Mouse (Mus musculus) left cerebral cortex, postnatal 25 days (tissue): Measurements from ENCODE around the gene Ubqln4. TPM values are rescaled to one million over a fixed set of nuclear protein-coding genes. Genes with fewer than 3 reads are reported as not detected.
A peak's percentile ranks its signal among the peaks of the same experiment; 100 is the strongest.
"Not testable (repeated sequence)": the region's sequence is repeated elsewhere in the genome, so short reads cannot be mapped to it uniquely, and the experiment has no call there.

ENCODE experiments used
- DNase-seq, 2 experiments: peaks; one replicate each; pipeline ENCODE4 v3.0.0; 2022; ENCODE audit warnings: low spot score in 2 of 2, mixed read lengths in 1 of 2
- intact Hi-C: fragments of 180-260 bp; cut with DNase I; formaldehyde crosslinking; loops from one replicate; pipeline ENCODE4 v1.15.1; 2025
- total RNA-seq, 2 experiments: library from RNA; stranded (reverse); gene quantifications; 2 replicates each; pipeline ENCODE4 v1.2.3; 2021

Ubqln4 gene
- total RNA-seq, 2 experiments from 2014 or later, result 128 to 129 TPM

DNA sequence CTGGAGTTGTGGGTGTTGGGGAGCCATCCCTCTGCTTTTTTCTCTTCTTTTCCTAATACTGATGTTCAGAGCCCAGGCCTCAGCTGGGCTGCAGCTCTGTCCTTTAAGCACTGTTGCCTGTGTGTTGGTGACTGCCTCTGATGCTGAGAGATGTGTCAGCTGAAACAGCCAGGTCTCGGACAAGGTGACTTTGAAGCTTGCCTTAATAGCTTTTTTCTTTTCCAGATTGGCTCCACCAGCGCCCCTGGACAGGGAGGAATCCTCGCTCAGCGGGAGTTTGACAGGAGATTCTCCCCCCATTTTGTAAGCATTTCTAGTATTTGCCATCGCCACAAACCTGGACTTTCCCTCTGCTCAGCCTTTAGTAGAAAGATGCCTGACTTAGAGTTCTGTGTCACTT, 33.1 kb downstream of the Ubqln4 start:
- intact Hi-C loops, result no loop called here
- no peak for DNase-seq

DNA sequence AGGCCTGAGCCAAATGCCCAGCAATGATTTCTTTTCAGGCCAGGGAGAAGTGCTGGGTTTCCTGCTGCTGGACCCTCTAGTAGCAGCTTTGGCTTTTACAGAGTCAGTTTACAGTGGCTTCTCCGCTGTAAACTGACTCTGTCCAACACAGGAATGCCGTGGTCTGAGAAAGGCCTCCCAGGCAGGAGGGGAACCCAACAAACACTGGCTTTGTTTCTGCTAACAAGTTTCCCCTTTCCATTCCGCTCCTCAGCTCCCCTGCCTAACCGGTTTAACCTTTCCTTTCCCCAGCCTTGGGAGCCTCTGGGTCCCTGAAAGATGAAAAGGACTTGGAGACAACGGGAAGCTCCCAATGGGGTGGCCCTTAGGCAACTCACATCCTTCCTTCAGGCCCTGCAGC, 36.7 kb downstream of the Ubqln4 start:
- DNase-seq, result no peak
- intact Hi-C loops, result loop anchor here (2.0 kb wide), 1 partner anchor 149 kb away; no protein-coding TSS in a partner anchor

DNA sequence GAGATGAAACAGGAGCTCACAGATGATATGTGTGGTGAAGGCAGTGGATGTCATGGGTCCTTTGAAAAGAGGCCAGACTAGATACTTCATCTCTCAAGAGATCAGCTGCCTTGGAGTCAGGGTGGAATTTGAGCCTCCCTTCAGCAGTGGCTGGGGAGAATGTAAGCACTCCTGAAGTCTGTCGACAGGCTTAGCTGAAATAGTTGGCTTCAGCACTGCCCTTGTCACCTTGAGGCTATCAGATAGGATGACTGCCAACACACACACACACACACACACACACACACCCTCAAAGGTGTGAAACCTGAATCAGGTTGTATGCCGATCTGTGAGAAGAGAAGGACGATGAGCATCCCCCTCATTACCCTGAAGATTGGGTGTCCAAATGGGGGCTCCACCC, 37.5 kb downstream of the Ubqln4 start:
- no peak for DNase-seq
- intact Hi-C loops, result loop anchor here (2.0 kb wide), 1 partner anchor 148 kb away; no protein-coding TSS in a partner anchor

DNA sequence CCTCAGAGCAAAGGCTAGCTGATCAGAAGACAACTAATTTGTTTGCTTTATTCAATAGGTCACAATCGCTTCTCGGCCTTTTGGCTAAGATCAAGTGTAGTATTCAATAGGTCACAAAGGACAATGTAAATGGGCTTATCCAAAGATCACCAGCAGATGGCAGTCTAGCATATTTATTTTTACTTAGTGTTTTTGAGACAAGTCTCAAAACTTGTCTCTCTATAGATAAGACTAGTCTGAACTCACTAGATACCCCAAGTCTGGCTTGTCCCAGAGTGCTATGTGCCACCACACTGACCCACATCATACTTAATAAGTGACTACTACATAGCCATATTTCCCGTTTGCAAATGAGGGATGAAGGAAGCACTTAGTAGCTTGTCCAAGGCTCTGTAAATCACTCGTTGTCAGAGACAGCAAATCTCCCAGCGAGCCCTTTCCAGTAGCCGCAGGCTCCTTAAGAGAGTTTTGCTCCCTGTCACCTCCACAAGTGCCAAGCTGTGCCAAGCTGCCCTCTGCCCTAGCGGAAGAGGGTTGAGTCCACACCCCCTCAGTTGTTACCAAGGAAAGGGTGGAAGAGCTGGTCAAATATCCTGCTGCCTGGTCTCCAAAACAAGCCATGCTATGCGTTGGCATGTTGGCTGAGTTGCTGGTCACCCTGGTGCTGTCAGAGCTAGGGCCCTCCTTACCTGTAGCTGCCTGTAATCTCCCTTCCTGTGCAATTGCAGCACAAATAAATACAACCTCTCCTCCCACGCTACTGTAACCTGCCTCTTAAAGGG, 38.6 kb downstream of the Ubqln4 start:
- peak; percentile 40 to 55 for DNase-seq
- intact Hi-C loops, result loop anchor here (2.0 kb wide), 1 partner anchor 147 kb away; no protein-coding TSS in a partner anchor

DNA sequence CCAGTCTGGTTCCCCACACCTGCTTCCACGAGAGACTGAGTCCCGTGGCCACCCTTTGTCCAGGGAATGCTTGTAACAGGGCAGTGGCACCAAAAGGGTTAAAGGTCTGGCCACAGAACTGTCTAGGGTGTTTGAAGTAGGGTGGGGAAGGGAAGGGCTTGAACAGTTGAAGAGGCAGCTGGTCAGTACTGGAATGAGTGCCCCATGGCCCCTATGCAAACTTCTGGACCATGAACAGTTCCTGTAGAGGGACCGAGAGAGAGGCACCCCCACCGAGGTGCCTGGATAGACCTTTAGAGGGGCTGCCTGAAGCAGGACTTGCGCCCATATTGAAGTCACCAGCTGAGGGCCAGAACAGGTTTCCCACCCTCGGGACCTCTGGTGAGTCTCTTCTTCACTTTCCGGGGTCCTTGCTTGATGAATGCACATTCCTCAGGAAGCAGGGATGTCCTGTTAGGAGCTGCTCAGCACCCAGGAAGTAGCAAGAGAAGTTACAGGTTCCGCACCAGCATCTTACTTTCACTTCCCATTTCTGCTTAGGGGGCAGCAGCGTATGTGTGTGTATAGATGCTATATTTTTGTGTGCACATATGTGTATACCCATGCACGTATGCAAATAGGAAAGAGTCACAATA, 39.5 kb downstream of the Ubqln4 start:
- no peak for DNase-seq
- intact Hi-C loops, result no loop called here

DNA sequence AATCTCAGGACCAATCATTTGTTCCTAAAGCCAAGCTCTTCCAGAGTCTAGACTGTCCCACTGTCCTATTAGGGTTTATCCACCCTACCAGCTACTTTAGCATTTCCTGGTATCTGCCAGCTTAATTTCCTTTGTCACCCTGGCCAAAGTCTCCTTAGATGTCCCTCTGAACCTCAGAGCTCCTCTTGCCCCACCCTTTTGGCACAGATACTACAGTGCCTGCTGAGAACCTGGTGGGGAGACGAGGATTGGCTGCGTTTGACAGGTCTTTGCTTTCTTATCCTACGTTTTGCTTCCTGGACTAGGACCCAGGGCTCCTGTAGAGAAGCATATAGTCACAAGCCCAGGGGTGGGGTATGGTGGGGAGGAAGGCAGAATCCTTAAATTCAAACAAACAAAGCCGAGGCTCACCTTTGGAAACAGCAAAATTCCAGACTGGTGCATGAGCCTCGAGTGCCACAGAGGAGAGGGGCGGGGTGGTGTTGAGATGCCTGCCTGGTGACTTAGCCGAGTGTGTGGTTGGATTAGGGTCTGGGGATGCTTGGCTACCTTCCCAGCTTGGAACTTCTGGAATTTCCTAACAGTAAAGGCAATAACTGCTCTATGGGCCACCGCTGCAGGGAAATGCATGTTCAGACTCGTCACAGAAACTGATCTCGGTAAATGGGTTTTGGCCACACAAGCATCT, 40.5 kb downstream of the Ubqln4 start:
- intact Hi-C loops, result no loop called here
- DNase-seq, result no peak

DNA sequence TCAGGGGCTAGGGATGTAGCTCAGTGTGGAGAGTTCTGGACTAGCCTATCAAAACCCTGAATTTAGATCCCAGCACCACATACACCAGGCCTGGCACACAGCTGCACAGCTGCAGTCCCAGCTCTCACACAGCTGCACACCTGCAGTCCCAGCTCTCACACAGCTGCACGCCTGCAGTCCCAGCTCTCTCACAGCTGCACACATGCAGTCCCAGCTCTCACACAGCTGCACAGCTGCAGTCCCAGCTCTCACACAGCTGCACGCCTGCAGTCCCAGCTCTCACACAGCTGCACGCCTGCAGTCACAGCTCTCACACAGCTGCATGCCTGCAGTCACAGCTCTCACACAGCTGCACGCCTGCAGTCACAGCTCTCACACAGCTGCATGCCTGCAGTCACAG, 43.0 kb downstream of the Ubqln4 start:
- intact Hi-C loops, DNase-seq: not testable (repeated sequence)

DNA sequence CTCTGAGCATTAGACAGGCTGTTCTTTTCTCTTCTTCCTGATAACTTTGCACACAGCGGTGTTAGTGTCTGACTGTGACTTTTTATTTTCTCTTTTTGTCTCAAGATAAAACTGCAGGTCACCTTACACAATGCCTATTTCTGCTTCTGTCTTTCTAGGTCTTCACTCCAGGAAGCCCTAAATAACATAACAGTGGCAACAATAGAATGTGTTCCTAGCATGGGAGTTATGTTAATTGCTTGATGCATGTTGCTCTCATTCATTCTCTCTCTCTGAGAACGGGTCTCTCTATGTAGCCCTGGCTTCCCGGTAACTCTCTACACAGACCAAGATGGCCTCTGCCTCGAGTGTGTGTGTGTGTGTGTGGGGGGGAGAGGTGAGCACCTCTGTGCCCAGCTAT, 48.9 kb downstream of the Ubqln4 start:
- DNase-seq, result no peak
- intact Hi-C loops, result no loop called here

DNA sequence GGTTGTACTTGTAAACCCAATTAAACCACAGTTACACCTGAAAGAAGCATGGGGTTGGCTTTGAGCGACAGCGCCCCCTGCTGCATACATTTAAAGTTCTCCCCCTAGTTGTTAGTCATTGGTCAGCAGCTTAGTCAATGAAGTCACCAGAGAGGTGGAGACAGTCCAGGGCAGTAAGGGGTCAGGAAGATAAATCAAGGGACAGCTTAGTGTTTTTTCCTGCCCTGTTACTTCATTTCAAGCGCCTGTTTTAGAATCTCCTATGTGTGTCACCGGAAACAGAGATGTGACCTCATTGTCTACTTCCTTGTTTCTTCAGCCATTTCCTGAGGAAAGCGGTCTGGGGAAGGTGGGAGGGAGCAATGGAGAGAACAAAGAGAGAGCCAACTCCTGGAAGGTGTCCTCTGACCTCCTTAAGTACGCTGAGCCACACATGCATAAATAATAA, 50.2 kb downstream of the Ubqln4 start:
- intact Hi-C loops, result no loop called here
- DNase-seq, result peak in 1 of 2 experiments; percentile 40

DNA sequence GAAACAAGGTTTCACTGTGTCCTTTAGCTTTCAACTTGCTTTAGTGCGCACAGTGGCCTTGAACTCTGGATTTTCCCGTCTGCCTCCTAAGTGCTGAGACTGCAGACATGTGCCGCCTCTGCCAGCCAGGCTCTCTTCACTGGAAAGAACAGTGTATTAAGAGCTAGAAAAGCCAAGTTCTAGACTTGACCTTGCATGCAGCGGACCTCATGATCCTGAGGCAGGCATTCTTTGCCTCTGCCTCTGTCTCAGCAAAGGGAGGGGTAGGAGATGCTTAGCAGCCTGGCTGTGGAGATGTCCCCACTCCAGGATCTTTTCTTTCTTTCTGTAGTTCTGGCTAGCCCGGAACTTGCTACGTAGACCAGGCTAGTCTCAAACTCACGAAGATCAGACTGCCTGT, 51.3 kb downstream of the Ubqln4 start:
- intact Hi-C loops, result no loop called here
- no peak for DNase-seq

DNA sequence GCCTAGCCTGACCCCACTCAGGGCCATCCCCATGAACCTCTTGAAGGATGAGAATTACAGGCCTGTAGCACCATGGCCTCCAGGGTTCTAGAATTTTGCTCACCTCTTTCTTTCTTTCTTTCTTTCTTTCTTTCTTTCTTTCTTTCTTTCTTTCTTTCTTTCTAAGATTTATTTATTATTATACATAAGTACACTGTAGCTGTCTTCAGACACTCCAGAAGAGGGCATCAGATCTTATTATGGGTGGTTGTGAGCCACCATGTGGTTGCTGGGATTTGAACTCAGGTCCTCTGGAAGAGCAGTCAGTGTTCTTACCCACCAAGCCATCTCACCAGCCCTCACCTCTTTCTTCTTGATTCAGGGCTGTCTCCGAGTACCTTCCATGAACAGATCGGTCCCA, 52.1 kb downstream of the Ubqln4 start, which contains the start of gene Arhgef2:
Arhgef2 (plus strand) TSS at position 301 of the 400 bp plus-strand sequence.
- DNase-seq, result not testable (repeated sequence)
- intact Hi-C loops, result loop anchor here (2.0 kb wide), 2 partner anchors 27 to 35 kb away; no protein-coding TSS in a partner anchor

DNA sequence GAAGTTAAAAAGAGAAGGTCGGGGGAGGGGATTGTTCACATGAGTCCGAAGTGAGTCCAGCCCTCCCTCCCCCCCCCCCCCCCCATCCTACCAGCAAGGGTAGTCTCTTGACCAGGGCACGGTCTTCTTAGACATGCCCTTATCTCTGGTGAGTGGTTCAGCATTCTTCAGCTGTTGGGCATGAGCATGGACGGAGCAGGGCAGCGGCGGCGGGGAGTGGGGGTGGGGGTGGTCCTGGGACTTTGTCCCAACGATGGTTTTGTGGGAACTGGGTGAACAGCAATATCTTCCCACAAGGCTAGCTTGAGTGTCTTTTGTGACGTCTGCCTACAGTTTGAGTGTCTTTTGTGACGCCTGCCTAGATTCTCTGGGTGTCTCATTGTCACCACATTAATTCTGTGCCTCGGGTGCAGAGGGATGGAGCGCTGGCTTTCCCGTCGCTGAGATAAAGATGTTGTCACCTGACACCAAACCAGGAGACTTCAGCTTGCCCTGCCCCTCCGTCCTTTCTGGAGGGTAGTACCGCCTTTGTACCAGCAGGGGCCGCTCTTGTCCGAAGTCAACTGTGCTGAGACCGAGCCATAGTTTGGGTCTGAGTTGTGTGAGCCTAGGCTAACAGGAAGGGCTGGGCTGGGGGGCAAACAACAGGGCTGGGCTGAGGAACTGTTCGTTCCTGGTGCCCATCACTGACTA, 53.7 kb downstream of the Ubqln4 start:
- peak; percentile 87 to 92 for DNase-seq

DNA sequence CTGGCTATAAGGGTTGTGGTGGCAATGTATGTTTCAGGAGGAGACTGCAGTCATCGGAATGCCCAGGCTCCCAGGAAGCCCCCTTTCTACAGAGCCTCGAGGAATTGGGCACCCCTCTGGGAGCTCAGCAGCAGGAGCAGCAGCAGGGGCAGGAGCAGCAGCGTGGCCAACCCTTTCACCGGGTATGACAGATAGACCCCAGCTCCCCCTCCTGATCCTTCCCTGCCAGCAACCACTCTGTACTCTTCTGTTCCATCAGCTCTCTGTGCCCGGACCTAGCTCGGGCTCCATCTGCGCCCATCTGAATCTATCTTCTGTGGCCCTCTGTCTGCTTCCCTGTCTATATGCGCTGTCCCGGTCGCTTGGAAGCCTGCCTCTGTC, 54.2 kb downstream of the Ubqln4 start:
- intact Hi-C loops, result loop anchor here (2.0 kb wide), 2 partner anchors 25 to 33 kb away; no protein-coding TSS in a partner anchor
- no peak for DNase-seq

More for the DNA sequence above, 53.7 kb downstream of the Ubqln4 start:
- intact Hi-C loops, result loop anchor here (2.0 kb wide), 2 partner anchors 26 to 34 kb away; no protein-coding TSS in a partner anchor

DNA sequence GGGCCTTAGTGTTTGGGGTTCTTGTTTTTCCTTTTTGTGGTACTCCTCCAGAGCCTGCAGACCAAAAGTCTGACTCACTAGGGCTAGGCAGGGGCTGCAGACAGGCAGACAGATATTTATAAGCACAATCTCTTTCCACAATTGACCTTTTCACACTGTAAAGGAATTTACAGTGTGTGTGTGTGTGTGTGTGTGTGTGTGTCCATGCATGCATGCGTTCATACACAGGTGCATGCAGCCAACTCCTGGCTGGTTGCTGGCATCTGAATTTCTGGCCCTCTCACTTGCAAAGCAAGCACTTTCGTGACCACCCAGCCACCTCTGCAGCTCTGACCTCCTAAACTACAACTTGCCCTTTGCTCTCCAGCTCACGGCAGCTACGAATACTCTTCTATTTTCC, 55.5 kb downstream of the Ubqln4 start:
- no peak for DNase-seq
- intact Hi-C loops, result no loop called here

DNA sequence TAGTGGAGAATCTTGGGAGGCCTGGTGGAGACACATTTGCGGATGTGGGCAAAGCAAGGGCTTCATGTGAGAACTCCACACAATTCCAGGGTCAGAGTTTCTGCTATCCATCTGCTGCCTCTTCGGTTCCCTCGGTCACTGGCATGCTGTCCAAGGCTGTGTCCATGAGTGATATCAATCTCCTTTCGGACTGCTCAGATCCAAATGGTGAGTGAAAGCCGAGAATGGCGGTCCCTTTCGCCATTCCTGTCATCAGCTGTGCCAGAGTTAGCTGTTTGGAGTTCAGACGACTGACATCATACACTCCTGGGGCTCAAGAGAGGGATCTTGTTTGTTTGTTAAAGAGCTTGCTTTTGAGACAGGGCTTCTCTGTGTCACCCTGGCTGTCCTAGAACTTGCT, 60.9 kb downstream of the Ubqln4 start:
- DNase-seq, result no peak
- intact Hi-C loops, result no loop called here

DNA sequence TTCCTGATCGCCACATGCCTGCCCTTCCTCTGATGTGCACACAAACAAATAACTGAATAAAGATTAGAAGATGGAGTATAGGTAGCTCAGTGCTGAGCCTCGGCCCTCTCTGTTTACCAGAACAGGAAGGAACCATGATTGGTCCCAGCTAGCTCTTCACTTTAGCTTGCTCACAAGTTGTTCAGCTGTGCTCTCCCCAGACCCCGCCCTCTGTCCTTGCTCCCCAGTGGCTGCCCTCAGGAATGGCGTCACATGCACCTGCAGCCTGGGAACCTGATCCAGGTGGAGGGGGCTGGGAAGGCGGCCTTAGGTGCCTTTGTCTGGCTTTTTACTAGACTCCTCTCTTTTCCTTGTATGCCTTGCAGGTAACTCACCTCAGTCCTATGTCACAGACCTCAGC, 61.6 kb downstream of the Ubqln4 start:
- intact Hi-C loops, result no loop called here
- DNase-seq, result no peak

DNA sequence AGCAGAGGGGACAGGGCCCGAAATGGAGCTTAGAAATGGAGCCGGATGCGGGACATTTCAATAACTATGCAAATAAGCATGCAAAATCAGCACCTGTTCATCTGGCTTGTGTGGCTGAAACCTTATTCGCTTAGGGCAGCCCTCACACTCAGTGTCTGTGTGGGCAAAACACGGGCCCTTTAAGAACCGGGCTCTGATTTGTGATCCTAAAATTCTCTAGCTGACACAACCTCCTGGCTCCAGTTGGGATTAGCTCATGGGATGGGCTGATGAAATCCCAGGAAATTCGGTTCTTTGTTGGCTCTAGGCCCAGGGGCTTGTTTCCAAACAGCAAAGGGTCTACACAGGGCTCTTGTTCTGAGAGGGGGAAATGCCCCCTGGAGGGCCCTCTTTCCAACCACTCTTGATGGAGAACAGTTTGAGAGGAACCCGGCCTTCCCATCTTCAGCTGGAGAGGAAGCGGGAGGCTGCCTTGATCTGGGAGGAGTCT, 62.4 kb downstream of the Ubqln4 start:
- no peak for DNase-seq
- intact Hi-C loops, result no loop called here

DNA sequence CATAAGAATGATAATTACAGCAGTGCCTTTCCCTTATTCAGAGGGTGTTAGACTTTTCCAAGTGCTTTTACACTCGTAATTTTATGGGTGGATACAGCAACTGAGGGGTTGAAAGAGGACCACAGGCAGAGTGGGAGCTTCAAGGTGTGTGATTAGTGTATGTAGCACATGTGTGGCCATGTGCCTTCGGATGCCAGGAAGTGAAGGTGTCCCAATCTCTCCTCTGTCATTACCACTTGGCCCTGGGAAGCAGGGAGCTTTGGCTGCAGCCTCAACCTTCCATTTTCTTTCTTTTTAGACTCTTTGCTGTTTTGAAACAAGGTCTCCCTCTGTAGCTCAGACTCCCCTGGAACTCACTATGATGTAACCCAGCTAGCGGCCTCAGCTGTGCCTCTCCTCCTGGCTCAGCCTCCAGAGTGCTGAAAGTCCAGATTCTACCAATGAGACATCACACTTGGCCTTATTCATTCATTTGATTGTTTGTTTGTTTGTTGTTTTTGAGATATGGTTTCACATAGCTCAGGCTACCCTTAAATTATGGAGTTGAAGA, 63.5 kb downstream of the Ubqln4 start:
- intact Hi-C loops, result no loop called here
- DNase-seq, result no peak
